Mouse (Mus musculus): ENCODE data around the gene Herc1.

Herc1 gene

DNA sequence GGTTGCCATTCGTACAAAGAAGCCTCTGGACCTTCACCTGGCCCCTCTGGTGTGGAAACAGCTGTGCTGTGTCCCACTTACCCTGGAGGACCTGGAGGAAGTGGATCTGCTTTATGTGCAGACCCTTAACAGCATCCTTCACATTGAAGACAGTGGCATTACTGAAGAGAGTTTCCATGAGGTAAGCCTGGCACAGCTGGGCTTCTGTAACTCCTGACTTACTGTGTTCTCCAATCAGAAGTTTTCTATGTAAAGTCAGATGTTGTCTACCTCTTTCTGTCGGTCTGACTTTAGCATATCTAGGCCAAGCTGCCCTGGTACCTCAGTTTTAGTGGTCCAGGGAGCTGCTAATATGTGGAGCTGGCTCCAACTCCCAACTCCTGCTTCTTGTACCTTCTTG, 151.0 kb downstream of the Herc1 start:
- no peak for DNase-seq (ENCODE audit: low spot score)

DNA sequence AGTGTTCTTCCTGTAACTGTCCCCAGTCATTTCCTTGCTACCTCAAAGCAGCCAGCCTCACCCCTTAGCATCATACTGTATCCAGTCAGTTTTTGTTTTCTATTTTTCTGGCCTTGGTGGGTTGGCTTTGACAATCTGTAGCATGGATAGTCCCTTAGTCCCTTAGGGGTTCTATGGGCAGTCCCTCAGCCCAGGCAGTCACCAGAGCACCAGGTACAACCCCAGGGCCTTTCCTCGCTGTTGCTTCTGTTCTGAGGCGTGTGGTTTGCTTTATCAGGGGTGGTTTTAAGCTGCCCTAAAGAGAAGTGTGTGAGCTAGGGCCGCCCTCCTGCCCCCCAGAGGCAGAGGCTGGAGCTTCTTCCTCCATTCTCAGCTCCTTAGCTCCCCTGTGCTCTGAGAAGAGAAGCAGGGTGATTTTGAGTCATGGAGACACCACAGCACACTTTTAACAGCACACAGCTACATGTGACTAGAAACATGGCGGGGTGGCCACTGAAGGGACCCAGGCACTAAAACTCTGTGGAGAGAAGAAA, 153.7 kb downstream of the Herc1 start:
- DNase-seq (ENCODE audit: low spot score): peak; percentile 64

DNA sequence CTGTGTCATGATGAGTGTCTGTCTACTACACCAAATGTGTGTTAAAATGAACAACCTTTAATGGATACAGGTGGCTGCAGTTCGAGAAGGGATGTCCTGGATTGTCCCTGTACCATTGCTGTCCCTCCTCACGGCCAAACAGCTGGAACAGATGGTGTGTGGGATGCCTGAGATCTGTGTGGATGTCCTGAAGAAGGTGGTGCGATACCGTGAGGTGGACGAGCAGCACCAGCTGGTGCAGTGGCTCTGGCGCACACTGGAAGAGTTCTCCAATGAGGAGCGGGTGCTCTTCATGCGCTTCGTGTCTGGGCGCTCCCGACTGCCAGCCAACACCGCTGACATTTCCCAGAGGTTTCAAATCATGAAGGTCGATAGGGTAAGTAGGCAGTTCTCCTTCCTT, 154.3 kb downstream of the Herc1 start:
- DNase-seq (ENCODE audit: low spot score): no peak

DNA sequence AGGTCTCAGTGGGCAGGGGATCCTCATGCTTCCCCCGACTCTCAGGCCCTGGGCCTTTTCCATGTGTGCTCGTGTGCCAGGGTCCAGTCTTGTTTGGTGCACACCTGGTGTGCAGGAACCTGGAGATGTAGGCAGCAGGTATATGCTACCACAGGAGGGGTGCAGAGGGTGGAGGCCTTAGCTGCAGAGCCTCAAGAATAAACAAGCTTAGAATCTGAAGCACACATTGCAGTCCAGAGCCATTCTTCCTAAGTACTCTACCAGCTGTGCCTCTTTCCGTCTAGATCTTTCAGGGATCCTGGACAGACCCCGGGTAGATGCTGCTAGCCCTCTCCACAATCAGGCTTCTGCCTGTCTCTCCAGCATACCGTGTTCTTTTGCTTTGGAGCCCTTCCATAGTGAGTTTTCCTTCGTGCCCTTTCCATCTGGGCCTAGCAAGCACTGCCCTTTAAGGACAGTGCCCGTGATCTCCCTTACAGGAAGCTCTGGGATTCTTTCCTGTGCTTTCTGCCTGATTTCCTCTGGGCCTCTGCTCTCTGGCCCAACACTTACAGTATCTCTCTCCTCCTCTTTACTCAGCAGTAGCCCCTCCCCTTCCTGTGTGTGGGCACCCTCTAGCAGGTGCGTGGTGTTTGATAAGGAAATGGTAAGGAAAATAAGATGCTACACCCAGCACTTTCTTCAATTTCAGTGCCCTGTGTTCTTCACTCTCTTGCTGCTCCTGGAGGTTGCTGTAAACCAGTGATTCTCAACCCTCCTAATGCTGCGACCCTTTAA, 155.1 kb downstream of the Herc1 start:
- DNase-seq (ENCODE audit: low spot score): peak; percentile 92

DNA sequence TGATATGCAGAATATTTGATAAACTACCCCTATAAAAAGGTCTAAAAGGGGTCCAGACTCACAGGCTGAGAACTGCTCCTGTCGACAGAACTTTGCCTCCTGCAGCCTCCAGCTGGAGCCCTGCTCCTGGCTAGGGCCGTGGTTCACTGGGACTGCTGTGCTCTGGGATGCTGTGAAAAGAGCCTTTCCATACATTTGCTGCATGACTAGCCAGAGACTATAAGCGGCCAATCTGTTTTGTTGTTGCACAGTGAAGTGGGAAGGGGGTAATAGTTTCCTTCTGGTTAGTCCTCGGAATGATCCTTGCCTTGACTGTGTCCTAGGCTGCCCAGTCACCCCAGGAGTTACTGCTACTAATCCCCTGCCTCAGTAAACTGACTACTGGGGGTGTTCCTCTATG, 155.8 kb downstream of the Herc1 start:
- no peak for DNase-seq (ENCODE audit: low spot score)

DNA sequence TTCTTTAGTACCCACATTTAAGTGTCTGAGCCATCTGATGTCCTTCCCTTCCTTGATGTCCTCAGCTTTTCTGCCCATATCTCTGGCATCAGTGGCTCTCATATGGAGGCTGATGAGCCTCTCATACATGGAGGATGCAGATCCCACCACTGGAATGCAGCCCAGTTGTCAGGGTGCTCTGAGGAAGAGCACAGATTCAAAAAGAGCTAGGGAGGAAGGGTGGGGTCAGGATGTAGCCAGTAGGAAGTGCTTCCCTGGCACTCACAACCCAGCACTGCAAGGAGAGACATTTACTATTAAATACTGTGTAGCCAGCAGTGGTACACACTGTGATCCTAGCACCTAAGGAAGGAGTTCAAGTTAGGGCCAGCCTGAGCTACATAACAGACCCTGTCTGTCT, 156.2 kb downstream of the Herc1 start:
- no peak for DNase-seq (ENCODE audit: low spot score)

DNA sequence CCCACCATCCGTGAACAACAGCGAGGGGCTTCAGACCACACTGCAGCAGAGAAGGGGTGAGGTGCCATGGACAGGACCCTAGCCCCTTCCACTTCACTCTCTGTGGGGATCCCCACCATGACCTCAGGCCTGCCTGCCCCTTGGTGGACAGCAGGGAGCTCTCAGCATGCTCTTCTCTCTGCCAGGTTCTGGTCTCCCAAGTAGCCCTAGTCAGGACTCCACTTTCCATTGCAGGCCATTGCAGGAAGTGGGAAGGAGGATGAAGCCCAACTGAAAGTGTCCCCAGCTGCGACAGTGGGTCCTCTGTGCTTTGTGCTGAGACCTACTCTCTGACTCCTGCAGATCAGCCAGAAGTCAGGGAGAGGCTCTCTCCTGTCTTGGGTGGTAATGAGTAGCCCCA, 157.4 kb downstream of the Herc1 start:
- no peak for DNase-seq (ENCODE audit: low spot score)

DNA sequence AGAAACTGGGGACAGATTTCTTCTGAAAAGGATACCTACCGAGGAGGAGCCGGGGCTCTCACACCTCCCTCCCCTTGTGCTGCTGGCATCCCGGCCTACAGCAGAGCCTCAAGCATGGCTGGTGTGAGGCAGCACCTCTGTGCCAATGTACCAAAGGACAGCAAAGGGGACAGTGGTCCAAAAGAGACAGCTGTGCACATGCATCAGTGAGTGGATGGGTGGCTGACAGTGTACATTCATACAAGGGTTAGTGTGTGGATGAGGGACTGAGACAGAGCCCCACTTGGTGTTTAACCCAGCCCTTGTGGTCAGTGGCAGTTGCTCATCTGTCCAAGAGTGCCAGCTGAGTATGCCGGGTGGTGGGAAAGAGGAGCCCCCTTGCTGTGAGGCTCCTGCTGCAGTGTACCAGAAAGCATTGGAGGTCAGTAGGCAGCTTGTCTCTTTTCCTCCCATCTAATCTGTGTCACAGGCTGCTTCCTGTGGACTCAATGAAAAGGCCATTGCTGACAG, 158.7 kb downstream of the Herc1 start:
- no peak for DNase-seq (ENCODE audit: low spot score)

DNA sequence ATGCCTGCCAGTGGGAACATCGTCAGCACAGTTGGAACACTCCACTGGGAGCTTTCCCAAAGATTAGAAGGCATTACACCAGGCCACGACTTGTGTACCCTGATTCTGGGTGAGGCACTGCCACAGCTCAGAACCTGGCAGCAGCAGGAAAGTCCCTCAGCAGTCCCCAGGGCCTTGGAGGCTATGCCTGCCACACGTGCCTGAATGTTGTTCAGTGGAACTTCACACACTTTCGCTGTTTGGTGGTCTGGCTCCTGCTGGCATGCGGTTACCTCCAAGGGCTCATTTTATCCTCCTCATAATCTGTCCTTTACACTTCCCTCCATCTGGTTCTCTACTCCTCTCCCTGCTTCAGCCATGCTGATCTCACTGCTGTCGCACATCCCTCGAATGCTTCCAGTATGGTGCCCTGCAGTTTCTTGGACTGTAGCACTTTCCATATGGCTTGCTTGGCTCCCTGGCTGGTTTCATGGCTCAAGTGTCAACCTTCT, 160.1 kb downstream of the Herc1 start:
- DNase-seq (ENCODE audit: low spot score): no peak

DNA sequence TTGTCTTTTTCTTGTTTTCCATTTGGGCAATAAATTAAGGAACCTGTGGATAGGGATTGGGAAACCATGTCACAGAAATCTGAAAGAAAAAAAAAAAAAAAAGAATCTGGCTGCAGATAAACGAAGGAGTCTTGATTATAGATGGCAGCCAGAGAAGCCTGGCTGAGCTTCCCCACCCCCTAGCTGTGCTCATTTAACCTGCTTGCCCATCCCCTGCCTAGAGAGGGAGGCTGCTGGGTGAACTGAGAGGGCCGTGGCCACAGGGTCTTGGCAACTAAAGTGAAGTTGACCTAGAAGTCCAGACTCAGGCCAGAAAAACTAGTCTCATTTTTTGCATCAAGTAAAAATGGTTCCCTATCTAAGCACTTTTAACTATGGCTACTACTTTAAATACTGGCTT, 160.7 kb downstream of the Herc1 start:
- DNase-seq (ENCODE audit: low spot score): no peak

DNA sequence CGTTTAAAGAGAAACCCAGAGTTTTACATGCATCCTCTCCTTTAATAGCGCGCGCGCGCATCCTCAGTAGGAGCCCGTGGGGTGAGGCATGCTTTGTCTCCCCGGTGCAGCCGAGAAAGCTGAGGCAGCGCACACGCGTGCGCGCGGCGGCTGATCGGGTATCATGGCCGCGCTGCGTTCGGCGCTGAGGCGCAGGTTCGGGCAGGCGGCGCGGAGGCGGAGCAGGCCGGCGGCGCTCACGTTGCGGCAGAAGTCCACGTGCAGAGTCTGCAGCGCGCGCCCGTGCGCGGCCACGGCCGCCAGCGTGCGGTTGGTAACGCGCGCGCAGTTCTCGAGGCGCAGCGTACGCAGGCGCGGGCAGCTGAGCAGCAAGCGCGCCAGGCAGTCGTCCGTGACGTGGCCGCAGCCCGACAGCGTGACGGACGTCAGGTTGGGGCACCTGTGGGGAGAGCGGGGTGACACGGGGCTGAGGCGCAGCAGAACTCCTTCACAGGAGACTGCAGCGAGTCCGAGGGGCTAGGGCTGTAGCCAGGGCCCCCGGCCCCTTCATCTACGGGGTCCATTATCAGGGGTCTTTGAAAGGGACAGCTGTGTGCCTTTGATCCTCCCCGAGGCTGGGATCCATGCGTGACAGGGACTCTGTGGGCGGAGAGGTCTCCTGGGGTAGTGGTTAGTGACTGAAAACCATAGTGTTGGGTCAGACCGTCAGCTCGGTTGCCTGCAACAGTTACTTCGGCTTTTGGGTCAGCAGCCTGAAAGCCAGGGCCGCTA, 161.5 kb downstream of the Herc1 start:
- peak; percentile 80 for DNase-seq (ENCODE audit: low spot score)

DNA sequence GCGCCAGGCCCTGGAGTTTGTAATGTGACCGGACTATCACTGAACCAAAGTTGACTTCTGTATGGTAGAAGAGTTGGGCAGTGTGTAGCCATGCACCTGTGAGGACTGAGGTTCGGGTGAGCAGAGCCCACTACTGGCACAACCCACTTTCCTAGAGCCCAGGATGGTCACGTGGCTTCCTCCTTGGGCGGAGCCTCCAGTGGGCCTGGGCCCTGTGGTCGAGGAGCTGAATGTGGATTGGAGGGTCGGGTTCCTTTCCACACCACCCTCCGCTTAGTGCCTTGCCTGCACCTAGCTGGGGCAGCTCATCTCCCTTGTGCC, 162.1 kb downstream of the Herc1 start:
- peak; percentile 69 for DNase-seq (ENCODE audit: low spot score)

DNA sequence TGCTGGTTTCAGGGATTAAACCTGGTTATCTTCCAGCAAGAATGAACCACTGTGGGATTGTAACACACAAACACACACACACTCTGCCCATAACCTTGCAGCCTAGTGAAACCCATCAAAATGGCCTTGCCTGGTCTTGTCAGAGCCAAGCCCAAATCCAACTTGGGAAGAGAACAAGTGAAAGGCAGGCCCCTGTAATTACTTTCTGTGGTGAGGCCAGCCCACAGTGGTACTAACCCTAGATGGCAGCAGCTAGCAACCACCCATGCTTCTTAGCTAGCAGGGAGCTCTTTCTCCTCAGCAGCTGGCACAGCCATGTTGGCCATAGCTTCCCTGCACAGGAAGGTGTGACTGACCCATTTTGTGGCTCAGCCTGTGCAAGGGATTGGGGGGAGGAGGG, 162.9 kb downstream of the Herc1 start:
- DNase-seq (ENCODE audit: low spot score): no peak

DNA sequence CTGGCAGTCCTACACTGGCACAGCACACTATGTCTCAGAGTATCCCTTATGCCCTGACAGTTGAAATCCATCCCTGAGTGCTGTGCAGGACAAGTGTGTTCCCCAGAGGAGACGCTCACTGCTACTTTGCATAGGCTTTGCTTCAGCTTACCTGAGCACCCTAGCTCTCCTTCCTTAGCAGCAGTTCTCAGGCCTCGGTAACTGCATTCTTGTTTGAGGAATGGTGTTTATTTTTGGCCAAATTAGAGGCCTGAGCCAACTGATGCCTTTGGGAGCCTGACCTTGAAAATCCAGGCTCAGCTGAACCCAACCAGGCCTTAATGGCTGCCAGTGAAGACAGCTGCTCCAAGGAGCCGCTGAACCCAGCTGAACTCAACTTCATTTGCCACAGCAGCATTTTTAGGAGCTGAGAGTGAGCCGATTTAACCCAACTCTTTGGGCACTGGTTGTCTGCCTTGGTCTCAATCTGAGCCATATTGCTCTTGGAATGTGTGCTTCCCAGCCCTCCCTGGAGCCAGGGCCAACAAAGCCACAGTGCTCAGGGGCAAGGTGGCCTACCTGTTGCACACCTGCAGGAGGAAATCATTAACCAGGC, 163.5 kb downstream of the Herc1 start:
- DNase-seq (ENCODE audit: low spot score): no peak

DNA sequence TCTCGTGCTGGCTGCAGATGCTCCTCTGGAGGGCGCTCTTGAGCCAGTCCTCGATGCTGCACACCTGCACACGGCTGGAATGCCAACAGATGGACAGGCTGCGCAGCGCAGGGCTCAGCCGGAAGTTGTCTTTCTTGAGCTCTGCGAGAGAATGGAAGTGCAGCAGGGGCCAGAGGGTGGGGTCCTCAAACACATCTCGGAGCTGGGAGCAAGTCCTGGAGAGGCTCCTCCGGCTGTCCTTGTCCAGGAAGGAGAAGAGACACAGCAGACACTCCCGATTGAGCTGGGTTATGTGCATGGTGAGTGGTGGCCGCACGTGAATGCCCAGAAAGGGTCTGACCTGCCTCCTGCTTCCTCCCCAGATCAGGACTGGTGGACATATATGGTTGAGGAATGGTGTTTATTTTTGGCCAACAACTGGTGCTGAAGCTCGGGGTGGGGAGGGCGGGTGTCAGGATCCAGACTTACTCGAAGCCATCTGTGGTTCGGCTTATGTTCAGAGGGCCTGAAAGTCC, 164.1 kb downstream of the Herc1 start, which contains the start of gene Fbxl22:
Gene Fbxl22 (minus strand): TSS at position 338 of the 515 bp plus-strand sequence.
- DNase-seq (ENCODE audit: low spot score): no peak

DNA sequence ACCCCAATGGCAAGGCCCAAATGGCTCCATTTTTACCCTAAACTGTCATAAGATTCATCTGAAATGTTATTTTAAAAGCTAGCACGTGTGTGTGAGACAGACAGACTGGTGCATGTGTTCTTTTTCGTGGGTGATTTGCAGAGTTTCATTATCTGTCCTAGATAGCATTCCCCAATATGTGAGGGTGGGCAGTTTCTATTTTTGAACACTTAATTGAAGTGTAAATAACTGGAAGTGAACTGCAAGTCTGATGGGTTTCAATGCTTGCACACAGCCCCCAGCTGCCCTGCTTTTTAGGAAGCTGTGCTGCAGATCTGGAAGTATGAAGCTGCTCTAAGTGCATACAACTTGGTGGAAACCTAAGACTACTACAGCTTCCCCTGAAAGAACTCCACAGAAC, 164.9 kb downstream of the Herc1 start:
- DNase-seq (ENCODE audit: low spot score): no peak

DNA sequence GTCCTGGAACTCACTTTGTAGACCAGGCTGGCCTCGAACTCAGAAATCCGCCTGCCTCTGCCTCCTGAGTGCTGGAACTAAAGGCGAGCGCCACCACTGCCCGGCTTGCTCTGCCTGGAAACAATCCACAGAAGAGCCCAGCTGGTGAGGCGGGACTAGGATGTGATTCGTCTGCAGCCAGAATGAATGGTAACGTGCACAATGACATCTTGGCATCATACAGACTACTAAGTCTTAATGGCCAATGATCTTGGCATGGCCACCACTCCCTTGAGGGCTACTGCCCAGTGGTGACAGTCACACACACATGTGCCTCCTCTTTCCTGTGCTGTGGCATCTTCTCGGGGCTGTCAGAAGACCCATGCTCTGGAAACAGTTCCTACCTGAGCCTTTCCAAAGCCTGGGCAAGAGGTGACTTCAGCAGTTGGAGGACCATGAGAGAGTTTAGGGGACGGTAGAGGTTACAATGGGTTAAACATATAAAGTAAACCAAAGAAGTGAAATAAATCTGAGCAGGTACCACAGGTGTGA, 165.5 kb downstream of the Herc1 start:
- DNase-seq (ENCODE audit: low spot score): no peak

DNA sequence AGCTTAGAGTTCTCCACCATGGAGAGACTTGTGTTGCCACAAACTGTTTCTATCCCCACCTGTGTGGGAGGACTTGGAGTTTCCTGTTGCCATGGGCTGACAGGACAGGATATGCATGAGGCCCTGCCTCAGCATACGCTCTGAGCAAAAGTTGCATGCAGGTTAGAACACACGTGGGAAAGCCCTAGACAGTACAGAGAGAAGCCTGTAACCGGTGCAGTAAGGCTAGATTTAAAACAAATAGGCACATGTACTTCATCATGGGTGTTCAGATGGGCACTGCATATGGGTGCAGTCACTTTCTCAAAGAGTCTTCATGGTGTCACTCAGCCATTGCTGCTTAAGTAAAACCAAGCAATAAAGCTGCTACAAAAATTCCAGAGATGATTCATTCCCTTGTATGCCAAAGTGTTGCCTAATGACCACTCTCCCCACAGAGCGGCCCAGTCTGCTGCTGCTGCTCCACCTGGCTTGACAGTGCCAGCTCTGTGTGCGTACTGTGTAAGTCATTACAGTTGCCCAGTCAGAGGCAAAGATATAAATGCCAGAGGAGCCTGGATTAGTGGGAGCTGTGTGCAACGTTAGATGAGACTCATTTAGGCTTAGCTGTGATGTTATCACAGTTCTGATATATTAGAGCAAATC, 166.2 kb downstream of the Herc1 start:
- no peak for DNase-seq (ENCODE audit: low spot score)

DNA sequence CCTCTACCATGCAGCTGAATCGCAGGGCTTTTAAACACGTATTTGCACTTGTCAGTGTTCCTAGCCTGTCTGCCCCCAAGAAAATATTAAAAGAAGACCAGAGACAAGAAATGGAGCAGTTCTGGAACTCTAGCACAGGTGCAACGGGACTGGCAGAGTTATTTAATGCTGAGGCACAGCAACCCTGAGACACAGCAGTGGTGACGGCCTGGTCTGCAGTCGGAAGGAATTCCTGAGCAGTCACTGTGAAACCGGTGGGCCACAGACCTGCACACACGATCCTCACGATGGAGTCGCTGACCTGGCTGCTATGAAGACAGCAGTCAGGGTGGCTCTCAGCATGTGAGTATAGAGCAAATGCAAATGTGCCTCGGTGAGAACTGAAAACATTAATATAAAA, 167.5 kb downstream of the Herc1 start:
- DNase-seq (ENCODE audit: low spot score): no peak

DNA sequence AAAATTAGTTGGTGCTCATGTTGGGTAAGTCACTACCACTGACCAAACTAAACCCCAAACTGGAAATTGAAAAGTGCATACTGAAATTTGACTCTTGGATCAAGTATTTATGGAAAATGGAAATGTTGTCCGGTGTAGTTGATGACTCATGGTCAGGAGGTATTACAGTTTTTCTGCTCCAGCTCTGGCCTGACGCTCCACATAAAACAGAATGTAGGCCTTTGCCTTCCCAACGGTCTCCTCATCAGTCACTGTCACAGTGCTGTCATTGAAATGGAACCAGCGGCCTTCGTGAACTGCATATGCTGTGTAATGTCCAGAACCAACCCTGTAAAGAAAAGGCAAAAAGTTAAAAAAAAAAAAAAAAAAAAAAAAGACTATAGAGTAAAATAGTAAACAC, 168.0 kb downstream of the Herc1 start:
- no peak for DNase-seq (ENCODE audit: low spot score)

DNA sequence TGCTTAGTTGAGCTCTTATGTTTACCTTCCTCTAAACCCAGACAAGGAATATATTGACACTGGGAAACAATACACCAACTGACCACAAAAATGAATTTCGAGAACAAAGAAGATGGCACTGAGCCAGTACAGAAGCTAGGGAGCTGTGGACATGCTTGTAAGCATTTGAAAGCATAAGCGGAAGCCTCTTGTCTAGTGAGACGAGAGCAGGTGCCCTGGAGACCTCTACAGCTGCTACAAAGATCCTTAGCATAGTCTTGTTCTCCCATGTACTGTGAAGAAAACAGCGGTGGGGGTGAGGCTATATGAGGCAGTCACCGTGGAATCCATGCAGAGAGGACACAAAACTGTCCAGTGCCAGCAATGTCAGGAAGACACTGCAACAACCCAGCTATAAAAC, 168.7 kb downstream of the Herc1 start:
- no peak for DNase-seq (ENCODE audit: low spot score)

DNA sequence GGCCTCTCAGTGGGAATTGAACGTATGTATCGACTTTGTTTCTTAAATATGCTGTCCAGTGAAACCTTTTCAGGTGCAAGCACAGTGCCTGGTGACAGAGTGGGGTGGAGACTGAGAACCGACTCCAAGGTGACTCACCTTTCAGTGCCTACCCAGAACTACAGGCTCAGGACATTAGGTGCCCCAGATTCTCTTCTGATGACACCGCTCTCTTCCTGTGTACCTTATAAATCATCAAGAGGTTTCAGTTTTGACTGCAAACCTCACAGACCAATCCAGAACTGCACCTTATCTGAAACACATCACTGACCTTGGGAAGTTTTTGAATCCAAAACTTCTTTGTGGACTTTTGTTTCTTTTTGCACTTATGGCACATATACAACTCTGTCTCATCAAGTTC, 170.0 kb downstream of the Herc1 start:
- DNase-seq (ENCODE audit: low spot score): no peak

All from c-Kit-positive CD71-positive TER-119-positive erythroid progenitor cells, embryonic 14.5 days (primary cell).